Mouse (Mus musculus): ENCODE data around the gene Rps15.

- no peak for TF ChIP-seq CTCF (IDR thresholded peaks at IDR 0.05; ENCODE audit: low read depth)
- no peak for TF ChIP-seq EP300 (IDR thresholded peaks at IDR 0.05; ENCODE audit: low read depth)
Observed at GRCm38 (mm10) chr10:80294311-80294710, 2.1 kb downstream of the Rps15 start.

Measured in liver, embryonic 14.5 days (tissue).